Mouse (Mus musculus): Measurements from ENCODE around the gene Phactr3. TPM values are rescaled to one million over a fixed set of nuclear protein-coding genes. Genes with fewer than 3 reads are reported as not detected.

Gene Phactr3
- polyA plus RNA-seq, 1 experiment from 2014 or later, result 0.39 TPM

DNA sequence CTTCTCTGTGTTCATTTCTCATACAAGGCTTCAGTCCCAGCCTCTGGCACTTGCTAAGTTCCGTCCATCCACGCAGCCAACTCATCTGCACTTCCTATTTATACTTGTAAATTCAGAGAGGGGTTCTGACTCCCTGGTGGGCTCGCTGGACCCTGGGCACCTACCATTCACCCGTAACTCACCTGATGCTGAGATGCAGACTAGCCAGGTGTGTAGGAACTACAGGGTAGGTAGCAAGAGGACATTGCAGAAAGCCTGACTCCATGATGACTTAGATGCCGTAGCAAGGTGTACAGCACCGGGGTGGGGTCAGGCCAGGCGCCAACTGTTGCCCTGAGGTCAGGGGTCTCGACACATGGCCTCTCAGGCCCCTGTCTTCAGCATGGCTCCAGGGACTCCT, 6.7 kb downstream of the Phactr3 start:
- DNase-seq (ENCODE audit: low spot score), result no peak
- Histone ChIP-seq H3K27ac (no peak overlapping the region), H3K4me1 (replicated peaks; ENCODE audit: insufficient read depth, low read length) (no peaks in the 10 kb centered on the region), H3K9me3 (replicated peaks; ENCODE audit: low read length) (no peaks in the 10 kb centered on the region), H3K27me3 (ENCODE audit: insufficient read depth, low read length) (no peaks in the 10 kb centered on the region), H3K36me3 (ENCODE audit: insufficient read depth, low read length) (no peaks in the 10 kb centered on the region), H3K4me3 (replicated peaks; ENCODE audit: low read depth, low read length) (no peak overlapping the region), H3K9ac (ENCODE audit: low read depth, low read length) (no peak overlapping the region), H3K4me2 (ENCODE audit: low read length) (no peak overlapping the region)
- TF ChIP-seq CTCF (IDR thresholded peaks at IDR 0.05; ENCODE audit: low read depth), result no peak
- 76% methylated on average over 8 of the region's 8 CpGs for WGBS
- no peak for ATAC-seq (replicated peaks; ENCODE audit: low FRiP score, low read depth)

DNA sequence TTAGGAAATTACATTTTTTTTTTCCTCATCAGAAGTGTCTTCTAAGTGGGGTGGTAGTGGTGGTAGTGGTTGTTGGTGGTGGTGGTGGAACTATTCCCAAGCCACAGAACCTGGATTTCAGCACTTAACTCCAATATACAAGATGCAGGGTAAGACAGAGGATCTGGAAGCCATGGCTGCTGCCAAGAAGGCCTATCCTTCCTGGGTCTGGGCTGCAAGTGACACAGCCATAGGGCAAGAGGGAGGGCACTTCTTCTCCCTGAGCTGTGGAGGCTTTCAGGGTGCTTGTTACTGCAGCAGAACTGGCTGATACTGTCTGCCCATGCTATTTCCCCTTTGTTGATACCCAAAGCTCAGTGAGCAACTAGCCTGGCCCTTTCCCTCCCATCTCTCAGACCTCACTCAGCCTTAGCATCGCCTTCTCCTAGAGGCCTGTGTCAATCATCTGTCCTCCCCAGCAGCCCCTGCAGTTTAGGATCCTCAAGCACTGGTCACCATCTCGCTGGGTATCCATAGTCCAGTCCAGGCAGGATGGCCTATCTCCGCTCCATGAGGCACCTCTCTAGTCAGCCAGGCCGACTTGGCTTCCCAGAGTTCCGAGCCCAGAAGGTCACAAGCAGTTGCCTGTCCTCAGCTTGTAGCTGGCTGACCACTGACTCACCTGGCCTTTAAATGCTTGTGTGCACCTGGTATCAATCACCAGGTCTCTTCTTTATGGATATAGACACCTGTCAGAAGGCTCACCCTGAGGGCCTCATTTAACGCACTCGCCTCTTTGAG, 7.5 kb downstream of the Phactr3 start:
- no peak for TF ChIP-seq CTCF (IDR thresholded peaks at IDR 0.05; ENCODE audit: low read depth)
- H3K27me3 ChIP-seq (ENCODE audit: insufficient read depth, low read length), result no peaks in the 10 kb centered on the region
- no peak overlapping the region for H3K4me2 ChIP-seq (ENCODE audit: low read length)
- DNase-seq (ENCODE audit: low spot score) (no peak), ATAC-seq (replicated peaks; ENCODE audit: low FRiP score, low read depth) (no peak)
- H3K9ac ChIP-seq (ENCODE audit: low read depth, low read length), result no peak overlapping the region
- no peaks in the 10 kb centered on the region for H3K9me3 ChIP-seq (replicated peaks; ENCODE audit: low read length)
- no peak overlapping the region for H3K4me3 ChIP-seq (replicated peaks; ENCODE audit: low read depth, low read length)
- H3K4me1 ChIP-seq (replicated peaks; ENCODE audit: insufficient read depth, low read length), result no peaks in the 10 kb centered on the region
- no peak overlapping the region for H3K27ac ChIP-seq
- H3K36me3 ChIP-seq (ENCODE audit: insufficient read depth, low read length), result no peaks in the 10 kb centered on the region
- WGBS, result 85% methylated on average over 7 of the region's 7 CpGs

DNA sequence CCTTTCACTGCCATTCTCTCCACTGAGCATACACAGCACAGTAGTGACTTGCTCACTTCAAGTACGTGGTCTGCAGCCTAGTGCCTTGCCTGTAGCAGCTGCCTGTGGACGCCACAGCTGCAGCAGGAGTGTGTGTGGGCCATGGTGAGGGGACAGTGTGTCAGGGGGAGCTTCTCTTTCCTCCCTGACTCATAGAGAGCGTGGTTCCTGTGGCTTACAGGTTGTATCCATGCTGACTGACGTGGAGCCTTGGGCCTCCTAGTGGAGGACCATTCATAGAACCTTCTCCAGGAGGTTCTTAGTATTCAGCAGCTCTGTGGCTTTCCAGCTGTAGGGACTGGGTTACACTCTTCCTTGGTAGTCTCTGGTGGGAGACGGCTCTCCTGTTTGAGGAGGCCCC, 9.8 kb downstream of the Phactr3 start:
- no peak for TF ChIP-seq CTCF (IDR thresholded peaks at IDR 0.05; ENCODE audit: low read depth)
- no peak overlapping the region for H3K27ac ChIP-seq
- WGBS, result 76% methylated on average over 5 of the region's 5 CpGs
- no peak for DNase-seq (ENCODE audit: low spot score)
- H3K4me3 ChIP-seq (replicated peaks; ENCODE audit: low read depth, low read length), result no peak overlapping the region
- no peaks in the 10 kb centered on the region for H3K27me3 ChIP-seq (ENCODE audit: insufficient read depth, low read length)
- no peaks in the 10 kb centered on the region for H3K9me3 ChIP-seq (replicated peaks; ENCODE audit: low read length)
- no peaks in the 10 kb centered on the region for H3K36me3 ChIP-seq (ENCODE audit: insufficient read depth, low read length)
- no peak overlapping the region for H3K9ac ChIP-seq (ENCODE audit: low read depth, low read length)
- H3K4me2 ChIP-seq (ENCODE audit: low read length), result no peak overlapping the region
- no peaks in the 10 kb centered on the region for H3K4me1 ChIP-seq (replicated peaks; ENCODE audit: insufficient read depth, low read length)
- ATAC-seq (replicated peaks; ENCODE audit: low FRiP score, low read depth), result no peak; the same call in 1 of the 2 replicates

- Histone ChIP-seq H3K4me2 (ENCODE audit: low read length) (no peak overlapping the region), H3K4me1 (replicated peaks; ENCODE audit: insufficient read depth, low read length) (no peaks in the 10 kb centered on the region), H3K9ac (ENCODE audit: low read depth, low read length) (no peak overlapping the region), H3K9me3 (replicated peaks; ENCODE audit: low read length) (no peaks in the 10 kb centered on the region), H3K4me3 (replicated peaks; ENCODE audit: low read depth, low read length) (no peak overlapping the region), H3K36me3 (ENCODE audit: insufficient read depth, low read length) (no peaks in the 10 kb centered on the region), H3K27me3 (ENCODE audit: insufficient read depth, low read length) (no peaks in the 10 kb centered on the region), H3K27ac (no peak overlapping the region)
- no peak for TF ChIP-seq CTCF (IDR thresholded peaks at IDR 0.05; ENCODE audit: low read depth)
- DNase-seq (ENCODE audit: low spot score) (no peak), ATAC-seq (replicated peaks; ENCODE audit: low FRiP score, low read depth) (no peak)
- 44% methylated on average over 4 of the region's 4 CpGs for WGBS
These were observed 10.4 kb downstream of the Phactr3 start for GRCm38 (mm10) chr2:178129161-178129560.

- no peak for DNase-seq (ENCODE audit: low spot score)
These were observed 10.9 kb downstream of the Phactr3 start for GRCm38 (mm10) chr2:178129676-178130075.

DNA sequence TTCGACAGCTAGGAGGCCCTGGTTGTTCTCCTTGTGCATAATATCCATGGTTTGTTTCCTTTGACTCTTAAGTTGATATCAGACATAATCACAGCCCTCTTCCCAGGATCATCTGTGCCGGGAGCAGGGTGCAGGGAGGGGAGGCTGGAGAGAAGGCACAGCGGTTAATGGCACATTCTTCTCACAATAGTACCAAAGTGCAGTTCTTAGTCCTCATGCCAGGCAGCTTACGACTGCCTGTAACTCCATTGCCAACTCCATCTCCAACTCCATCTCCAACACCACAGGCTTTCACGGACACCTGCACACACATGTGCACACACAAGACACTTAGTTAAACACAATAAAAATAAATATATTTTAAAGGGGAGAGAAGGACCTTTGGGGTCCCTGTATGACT, 11.8 kb downstream of the Phactr3 start:
- H3K4me3 ChIP-seq (replicated peaks; ENCODE audit: low read depth, low read length), result no peak overlapping the region
- H3K36me3 ChIP-seq (ENCODE audit: insufficient read depth, low read length), result no peaks in the 10 kb centered on the region
- no peak for DNase-seq (ENCODE audit: low spot score)
- no peak for ATAC-seq (replicated peaks; ENCODE audit: low FRiP score, low read depth)
- no peaks in the 10 kb centered on the region for H3K4me1 ChIP-seq (replicated peaks; ENCODE audit: insufficient read depth, low read length)
- no peak overlapping the region for H3K27ac ChIP-seq
- H3K4me2 ChIP-seq (ENCODE audit: low read length), result no peak overlapping the region
- no peak overlapping the region for H3K9ac ChIP-seq (ENCODE audit: low read depth, low read length)
- no peak for TF ChIP-seq CTCF (IDR thresholded peaks at IDR 0.05; ENCODE audit: low read depth)
- no peaks in the 10 kb centered on the region for H3K27me3 ChIP-seq (ENCODE audit: insufficient read depth, low read length)
- 78% methylated on average over 5 of the region's 5 CpGs for WGBS
- no peaks in the 10 kb centered on the region for H3K9me3 ChIP-seq (replicated peaks; ENCODE audit: low read length)

More at GRCm38 (mm10) chr2:178129676-178130075, 10.9 kb downstream of the Phactr3 start:
- H3K4me2 ChIP-seq (ENCODE audit: low read length), result no peak overlapping the region
- 83% methylated on average over 2 of the region's 2 CpGs for WGBS
- ATAC-seq (replicated peaks; ENCODE audit: low FRiP score, low read depth), result no peak
- no peaks in the 10 kb centered on the region for H3K9me3 ChIP-seq (replicated peaks; ENCODE audit: low read length)
- H3K4me3 ChIP-seq (replicated peaks; ENCODE audit: low read depth, low read length), result no peak overlapping the region
- no peak overlapping the region for H3K27ac ChIP-seq
- no peaks in the 10 kb centered on the region for H3K4me1 ChIP-seq (replicated peaks; ENCODE audit: insufficient read depth, low read length)
- no peak overlapping the region for H3K9ac ChIP-seq (ENCODE audit: low read depth, low read length)
- TF ChIP-seq CTCF (IDR thresholded peaks at IDR 0.05; ENCODE audit: low read depth), result no peak
- H3K27me3 ChIP-seq (ENCODE audit: insufficient read depth, low read length), result no peaks in the 10 kb centered on the region
- H3K36me3 ChIP-seq (ENCODE audit: insufficient read depth, low read length), result no peaks in the 10 kb centered on the region
